Mouse (Mus musculus) hindbrain, embryonic 13.5 days (tissue): Measurements from ENCODE around the gene Olfr698. TPM values are rescaled to one million over a fixed set of nuclear protein-coding genes. Genes with fewer than 3 reads are reported as not detected.
"Not testable (repeated sequence)": the region's sequence is repeated elsewhere in the genome, so short reads cannot be mapped to it uniquely, and the experiment has no call there.

Experiments
- ATAC-seq: fragments of 200-750 bp; cut with Nextera tagmentation; 2 replicates; pipeline ENCODE4 v1.8.0; 2017; ENCODE audit warnings: moderate TSS enrichment; ENCODE audit not compliant: low FRiP score
- H3K27ac ChIP-seq: fragments of 300-500 bp; sonication (generic); 2 replicates; pipeline ENCODE4 v1.5.1; 2015; ENCODE audit warnings: inconsistent platforms, mild to moderate bottlenecking, moderate library complexity
- H3K27me3 ChIP-seq: fragments of 300-500 bp; sonication (generic); 2 replicates; pipeline ENCODE4 v1.6.1; 2015; ENCODE audit warnings: mild to moderate bottlenecking, inconsistent platforms
- H3K36me3 ChIP-seq: fragments of 300-500 bp; sonication (generic); 2 replicates; pipeline ENCODE4 v1.6.1; 2015; ENCODE audit warnings: mild to moderate bottlenecking, inconsistent platforms
- H3K4me1 ChIP-seq: fragments of 300-500 bp; sonication (generic); replicated peaks from 2 replicates; pipeline ENCODE4 v1.6.1; 2015; ENCODE audit warnings: inconsistent platforms
- H3K4me2 ChIP-seq: fragments of 300-500 bp; sonication (generic); 2 replicates; pipeline ENCODE4 v1.6.1; 2015; ENCODE audit warnings: inconsistent platforms, mild to moderate bottlenecking, moderate library complexity
- H3K4me3 ChIP-seq: fragments of 300-500 bp; sonication (generic); 2 replicates; pipeline ENCODE4 v1.5.1; 2015; ENCODE audit warnings: mild to moderate bottlenecking, inconsistent platforms
- H3K9ac ChIP-seq: fragments of 300-500 bp; sonication (generic); 2 replicates; pipeline ENCODE4 v1.6.1; 2015; ENCODE audit warnings: mild to moderate bottlenecking, inconsistent platforms
- H3K9me3 ChIP-seq: fragments of 300-500 bp; sonication (generic); 2 replicates; pipeline ENCODE4 v1.6.1; 2016; ENCODE audit warnings: inconsistent platforms
- WGBS: fragments of 180-500 bp; shearing (Covaris S2); methylation state at CpG from one replicate; pipeline ENCODE4 v1.1.7; 2015; 5-methylcytosine and 5-hydroxymethylcytosine counted together
- polyA plus RNA-seq: library from polyadenylated mRNA; unstranded; fragments of >200 nt; fragmentation: Nextera tagmentation; extraction: Ambion mirVana; gene quantifications from 2 replicates; pipeline ENCODE4 v1.2.1, GENCODE M21; 2015

Gene Olfr698
- polyA plus RNA-seq = not detected in 2 replicates

DNA sequence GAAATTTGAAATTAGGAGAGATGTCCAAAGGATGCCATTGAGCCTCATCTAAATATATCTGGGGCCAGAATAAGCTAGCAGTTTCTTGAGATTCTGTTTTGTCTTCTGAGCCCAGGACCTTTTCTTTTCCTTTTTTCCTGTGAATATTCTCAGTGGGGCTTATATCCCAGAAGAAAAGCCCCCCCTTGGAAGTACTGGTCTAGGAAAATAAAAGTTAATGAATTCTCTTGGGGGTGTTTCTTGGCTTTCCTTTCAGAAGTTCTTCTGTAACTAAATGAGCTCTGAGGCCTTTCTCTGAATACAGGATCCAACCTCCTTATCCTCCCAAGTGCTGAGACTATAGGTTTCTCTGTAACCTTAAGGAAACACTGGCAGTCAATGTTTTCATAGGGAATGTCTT, at the start of gene Olfr698:
TSS of gene Olfr698 (minus strand) at position 101 of the 400 bp plus-strand sequence.
- H3K4me2 ChIP-seq = no peak within 1 kb of the TSS
- no peaks in the 10 kb centered on the region for H3K9me3 ChIP-seq
- H3K4me3 ChIP-seq = no peak within 1 kb of the TSS
- H3K36me3 ChIP-seq = no peaks in the 10 kb centered on the region
- no peak for ATAC-seq
- no peaks in the 10 kb centered on the region for H3K27me3 ChIP-seq
- H3K4me1 ChIP-seq = no peaks in the 10 kb centered on the region
- no peak within 1 kb of the TSS for H3K27ac ChIP-seq
- H3K9ac ChIP-seq = no peak within 1 kb of the TSS

DNA sequence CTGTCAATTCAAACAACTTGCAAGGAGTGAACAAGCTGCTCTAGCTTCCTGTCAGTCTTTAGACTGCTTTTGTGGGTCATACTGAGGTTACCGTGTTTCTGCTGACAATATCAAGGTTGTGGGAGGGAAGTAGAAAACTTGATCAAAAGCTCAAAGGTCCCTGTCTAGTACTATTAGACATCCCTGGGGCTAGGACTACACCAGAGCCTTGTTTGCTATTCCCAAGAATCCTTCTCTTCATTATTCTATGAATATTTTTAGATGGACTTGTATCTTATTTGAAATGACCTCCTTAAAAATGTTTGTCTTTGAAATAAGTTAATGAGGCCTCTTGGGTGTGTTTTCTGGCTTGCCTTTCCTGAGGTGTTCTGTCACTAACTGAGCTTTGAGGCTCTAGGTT, 37.9 kb upstream of the Olfr698 start, which contains the start of gene Olfr699:
TSS of gene Olfr699 (minus strand) at position 101 of the 400 bp plus-strand sequence.
- Histone ChIP-seq H3K4me2 (no peak within 1 kb of the TSS), H3K27ac (no peak within 1 kb of the TSS), H3K4me3 (no peak within 1 kb of the TSS), H3K9ac (no peak within 1 kb of the TSS), H3K9me3 (no peaks in the 10 kb centered on the region), H3K4me1 (no peaks in the 10 kb centered on the region), H3K36me3 (no peaks in the 10 kb centered on the region), H3K27me3 (no peaks in the 10 kb centered on the region)
- WGBS = 90% methylated on average over 1 of the region's 1 CpGs
- ATAC-seq = no peak

- no peaks in the 10 kb centered on the region for H3K27me3 ChIP-seq
- no peak overlapping the region for H3K9ac ChIP-seq
- no peaks in the 10 kb centered on the region for H3K9me3 ChIP-seq
Measured at GRCm38 (mm10) chr7:106788330-106788729, 33.1 kb upstream of the Olfr698 start.

DNA sequence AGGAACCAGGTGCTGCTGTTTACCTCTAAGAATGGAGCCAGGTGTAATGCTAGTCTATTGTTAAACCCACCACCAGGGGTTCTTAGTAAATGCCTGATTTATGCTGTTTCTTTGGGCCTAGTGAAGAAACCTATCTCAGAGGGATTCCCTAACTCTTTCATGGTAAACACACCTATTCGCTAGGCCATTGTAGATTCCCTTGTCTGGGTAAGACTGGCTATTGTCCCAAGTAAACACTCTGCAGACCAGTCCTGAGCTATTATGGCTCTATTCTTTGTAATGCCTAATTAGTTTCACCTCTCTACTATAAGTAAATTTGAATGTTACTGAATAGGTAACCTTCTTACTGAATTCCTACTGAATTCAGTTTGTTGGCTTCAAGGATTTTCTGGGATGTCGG, 5.8 kb upstream of the Olfr698 start:
- not testable (repeated sequence) for H3K4me3 ChIP-seq, H3K9ac ChIP-seq, H3K4me2 ChIP-seq, H3K36me3 ChIP-seq, H3K27ac ChIP-seq, H3K4me1 ChIP-seq, H3K9me3 ChIP-seq, H3K27me3 ChIP-seq, ATAC-seq
- 95% methylated on average over 2 of the region's 2 CpGs for WGBS

More at GRCm38 (mm10) chr7:106788330-106788729, 33.1 kb upstream of the Olfr698 start:
- Histone ChIP-seq H3K4me2 (no peak overlapping the region), H3K36me3 (no peaks in the 10 kb centered on the region), H3K4me1 (no peaks in the 10 kb centered on the region), H3K27ac (no peak overlapping the region), H3K4me3 (no peak overlapping the region)
- no peak for ATAC-seq

- Histone ChIP-seq H3K9ac (no peak overlapping the region), H3K36me3 (no peaks in the 10 kb centered on the region), H3K4me1 (no peaks in the 10 kb centered on the region), H3K27ac (no peak overlapping the region), H3K9me3 (peaks cover 7% of the 10 kb centered on the region; the same call in 1 of the 2 replicates), H3K4me2 (no peak overlapping the region), H3K27me3 (no peaks in the 10 kb centered on the region), H3K4me3 (no peak overlapping the region)
- no peak for ATAC-seq
- WGBS = 95% methylated on average over 2 of the region's 2 CpGs
Measured at GRCm38 (mm10) chr7:106758800-106759199, 3.6 kb upstream of the Olfr698 start.

- ATAC-seq = no peak
- H3K27ac ChIP-seq = no peak overlapping the region
- 88% methylated on average over 5 of the region's 5 CpGs for WGBS
Measured at GRCm38 (mm10) chr7:106745811-106746210, 9.4 kb downstream of the Olfr698 start.

DNA sequence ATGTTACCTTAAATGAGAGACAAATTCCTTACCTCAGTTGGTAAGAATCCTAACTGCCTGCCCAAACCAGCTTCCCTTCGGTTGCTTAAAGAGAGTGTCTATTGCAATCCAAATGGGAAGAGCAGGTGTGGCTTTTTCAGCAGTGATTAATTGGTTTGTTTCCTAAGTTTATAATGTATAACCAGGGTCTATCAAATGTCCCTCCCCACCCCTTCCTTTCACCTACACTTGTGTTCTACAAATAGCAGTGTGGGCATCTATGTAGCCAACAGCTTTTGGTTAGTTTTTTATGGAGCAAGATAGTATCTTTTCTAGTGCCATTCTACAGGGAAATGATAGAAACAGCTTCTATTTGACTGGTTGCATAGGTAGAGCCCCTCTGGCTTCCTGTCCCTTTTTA, 12.9 kb downstream of the Olfr698 start, which contains the start of gene Olfr697:
TSS of gene Olfr697 (minus strand) at position 101 of the 400 bp plus-strand sequence.
- Histone ChIP-seq H3K36me3 (no peaks in the 10 kb centered on the region), H3K9ac (no peak within 1 kb of the TSS), H3K4me3 (no peak within 1 kb of the TSS), H3K4me2 (no peak within 1 kb of the TSS), H3K9me3 (no peaks in the 10 kb centered on the region), H3K4me1 (no peaks in the 10 kb centered on the region), H3K27me3 (no peaks in the 10 kb centered on the region), H3K27ac (no peak within 1 kb of the TSS)
- ATAC-seq = no peak
- WGBS = 82% methylated on average over 1 of the region's 1 CpGs

More at GRCm38 (mm10) chr7:106745811-106746210, 9.4 kb downstream of the Olfr698 start:
- no peaks in the 10 kb centered on the region for H3K9me3 ChIP-seq
- no peak overlapping the region for H3K4me3 ChIP-seq
- no peaks in the 10 kb centered on the region for H3K27me3 ChIP-seq
- no peak overlapping the region for H3K9ac ChIP-seq
- H3K4me2 ChIP-seq = no peak overlapping the region
- no peaks in the 10 kb centered on the region for H3K4me1 ChIP-seq
- H3K36me3 ChIP-seq = no peaks in the 10 kb centered on the region

DNA sequence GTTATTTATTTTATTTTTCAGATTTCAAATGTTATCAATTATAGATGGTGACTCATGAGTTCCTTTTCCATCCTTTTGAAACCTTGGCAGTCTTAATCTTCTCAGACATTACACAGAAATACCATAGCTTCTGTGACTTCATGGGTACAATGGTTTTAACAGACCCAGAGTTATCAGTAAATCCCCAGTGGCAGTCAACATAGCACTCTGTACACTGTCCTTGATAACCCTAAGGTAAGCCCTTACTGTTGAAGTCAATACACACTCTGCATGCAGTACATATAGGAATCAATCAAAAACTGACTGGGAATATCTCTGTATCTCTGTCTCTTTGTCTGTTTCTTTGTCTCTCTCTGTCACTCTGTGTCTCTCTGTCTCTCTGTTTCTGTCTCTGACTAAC, 18.2 kb downstream of the Olfr698 start:
- Histone ChIP-seq H3K36me3 (no peaks in the 10 kb centered on the region), H3K9ac (no peak overlapping the region), H3K4me1 (no peaks in the 10 kb centered on the region), H3K4me3 (no peak overlapping the region), H3K4me2 (no peak overlapping the region), H3K27me3 (no peaks in the 10 kb centered on the region), H3K27ac (no peak overlapping the region), H3K9me3 (no peaks in the 10 kb centered on the region)
- ATAC-seq = no peak

GRCm38 (mm10) chr7:106733717-106734116, 21.5 kb downstream of the Olfr698 start:
- 77% methylated on average over 2 of the region's 2 CpGs for WGBS
- no peak overlapping the region for H3K4me2 ChIP-seq
- no peaks in the 10 kb centered on the region for H3K27me3 ChIP-seq
- no peak overlapping the region for H3K4me3 ChIP-seq
- no peaks in the 10 kb centered on the region for H3K9me3 ChIP-seq
- no peak for ATAC-seq
- H3K36me3 ChIP-seq = no peaks in the 10 kb centered on the region
- no peaks in the 10 kb centered on the region for H3K4me1 ChIP-seq
- no peak overlapping the region for H3K27ac ChIP-seq
- H3K9ac ChIP-seq = no peak overlapping the region

- not testable (repeated sequence) for ATAC-seq, H3K27me3 ChIP-seq, H3K4me2 ChIP-seq, H3K9me3 ChIP-seq, H3K4me1 ChIP-seq, H3K36me3 ChIP-seq, H3K4me3 ChIP-seq, H3K27ac ChIP-seq, H3K9ac ChIP-seq
- 92% methylated on average over 2 of the region's 2 CpGs for WGBS
Measured at GRCm38 (mm10) chr7:106725654-106726053, 29.5 kb downstream of the Olfr698 start.

DNA sequence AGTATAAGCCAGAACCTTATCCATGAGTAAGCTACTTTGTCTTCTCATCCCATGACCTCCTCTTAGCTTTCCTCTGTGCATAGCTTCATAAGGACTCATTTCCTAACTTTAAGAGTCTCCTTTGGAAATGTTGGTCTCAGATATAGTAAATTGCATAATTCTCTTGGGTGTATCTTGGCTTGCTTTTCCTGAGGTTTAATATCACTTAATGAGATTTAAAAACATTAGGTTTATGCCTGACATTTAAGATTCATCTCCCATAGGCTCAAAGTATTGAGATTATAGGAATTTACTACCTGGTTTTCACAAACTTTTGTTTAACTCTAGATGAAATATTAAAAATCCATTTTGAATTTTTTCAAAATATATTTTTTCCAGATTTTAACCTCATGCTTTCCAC, 38.9 kb downstream of the Olfr698 start, which contains the start of gene Olfr695:
TSS of gene Olfr695 (minus strand) at position 101 of the 400 bp plus-strand sequence.
- Histone ChIP-seq H3K9me3 (no peaks in the 10 kb centered on the region), H3K27me3 (no peaks in the 10 kb centered on the region), H3K4me2 (no peak within 1 kb of the TSS), H3K4me1 (no peaks in the 10 kb centered on the region), H3K4me3 (no peak within 1 kb of the TSS), H3K9ac (no peak within 1 kb of the TSS), H3K36me3 (no peaks in the 10 kb centered on the region), H3K27ac (no peak within 1 kb of the TSS)
- ATAC-seq = no peak

DNA sequence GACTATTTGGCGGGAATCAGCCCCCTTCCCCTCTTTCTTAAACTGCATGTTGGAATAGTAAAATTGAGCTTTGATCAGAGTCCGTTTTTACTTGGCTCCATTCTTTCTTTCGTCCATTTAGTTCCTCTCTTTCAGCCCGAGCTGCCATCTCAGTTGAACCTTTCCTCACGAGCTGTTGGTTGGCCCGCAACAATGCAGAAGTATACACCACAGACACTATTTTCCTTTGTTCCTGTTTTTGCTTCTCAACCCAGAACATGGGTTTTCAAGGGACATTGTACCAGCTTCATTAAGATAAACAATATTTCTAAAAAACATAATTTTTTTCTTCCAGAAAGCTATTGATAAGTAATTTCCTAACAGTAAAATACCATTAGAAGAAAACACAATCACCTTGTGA, 43.7 kb downstream of the Olfr698 start:
- no peak overlapping the region for H3K9ac ChIP-seq
- H3K27ac ChIP-seq = no peak overlapping the region
- WGBS = 81% methylated on average over 6 of the region's 6 CpGs
- no peak overlapping the region for H3K4me3 ChIP-seq
- H3K36me3 ChIP-seq = no peaks in the 10 kb centered on the region
- H3K4me1 ChIP-seq = no peaks in the 10 kb centered on the region
- ATAC-seq = no peak
- no peak overlapping the region for H3K4me2 ChIP-seq
- H3K9me3 ChIP-seq = 0 out of 2 replicates have a peak, but pooled peaks cover 1% of the 10 kb centered on the region
- H3K27me3 ChIP-seq = no peaks in the 10 kb centered on the region

DNA sequence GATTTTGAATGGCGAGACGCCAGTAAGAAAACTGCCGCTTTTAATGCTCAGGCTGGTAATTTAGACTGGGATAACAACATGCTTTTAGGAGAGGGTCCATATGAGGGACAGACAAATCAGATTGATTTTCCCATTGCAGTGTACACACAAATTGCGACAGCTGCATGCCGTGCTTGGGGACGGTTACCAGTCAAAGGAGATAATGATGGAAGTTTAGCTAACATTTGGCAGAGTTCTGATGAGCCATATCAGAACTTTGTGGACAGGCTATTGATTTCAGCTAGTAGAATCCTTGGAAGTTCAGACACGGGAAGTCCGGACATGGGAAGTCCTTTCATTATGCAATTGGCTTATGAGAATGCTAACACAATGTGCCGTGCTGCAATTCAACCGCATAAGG, 47.5 kb downstream of the Olfr698 start:
- not testable (repeated sequence) for H3K27me3 ChIP-seq, H3K9me3 ChIP-seq, ATAC-seq, H3K4me2 ChIP-seq, H3K4me1 ChIP-seq, H3K36me3 ChIP-seq, H3K9ac ChIP-seq, H3K27ac ChIP-seq, H3K4me3 ChIP-seq
- WGBS = 88% methylated on average over 10 of the region's 10 CpGs
